Mouse (Mus musculus) kidney, embryonic 14.5 days (tissue): ENCODE data around the gene Lrrc4. TPM values are rescaled to one million over a fixed set of nuclear protein-coding genes. Genes with fewer than 3 reads are reported as not detected.
A peak's percentile ranks its signal among the peaks of the same experiment; 100 is the strongest.

Experiments
- ATAC-seq: fragments of 200-750 bp; cut with Nextera tagmentation; 2 replicates; pipeline ENCODE4 v1.8.0; 2017; ENCODE audit warnings: moderate number of reproducible peaks, mild to moderate bottlenecking, moderate TSS enrichment, moderate library complexity; ENCODE audit not compliant: low FRiP score, low TSS enrichment
- H3K27ac ChIP-seq: fragments of 300-500 bp; sonication (generic); 2 replicates; pipeline ENCODE4 v1.5.1; 2014; ENCODE audit warnings: low read depth, mild to moderate bottlenecking, low read length, moderate library complexity, mixed read lengths
- H3K27me3 ChIP-seq: fragments of 300-500 bp; sonication (generic); 2 replicates; pipeline ENCODE4 v1.6.1; 2014; ENCODE audit warnings: mild to moderate bottlenecking, low read length; ENCODE audit not compliant: control insufficient read depth, insufficient read depth
- H3K36me3 ChIP-seq: fragments of 300-500 bp; sonication (generic); 2 replicates; pipeline ENCODE4 v1.6.1; 2014; ENCODE audit warnings: low read length, mixed read lengths; ENCODE audit not compliant: control insufficient read depth, insufficient read depth
- H3K4me1 ChIP-seq: fragments of 300-500 bp; sonication (generic); 2 replicates; pipeline ENCODE4 v1.6.1; 2014; ENCODE audit warnings: low read length, mixed read lengths; ENCODE audit not compliant: control insufficient read depth, insufficient read depth
- H3K4me2 ChIP-seq: fragments of 300-500 bp; sonication (generic); replicated peaks from 2 replicates; pipeline ENCODE4 v1.6.1; 2014; ENCODE audit warnings: low read depth, mild to moderate bottlenecking, low read length
- H3K4me3 ChIP-seq: fragments of 300-500 bp; sonication (generic); 2 replicates; pipeline ENCODE4 v1.5.1; 2014; ENCODE audit warnings: mild to moderate bottlenecking, low read length
- H3K9ac ChIP-seq: fragments of 300-500 bp; sonication (generic); 2 replicates; pipeline ENCODE4 v1.6.1; 2014; ENCODE audit warnings: low read depth, mild to moderate bottlenecking, low read length, moderate library complexity
- H3K9me3 ChIP-seq: fragments of 300-500 bp; sonication (generic); 2 replicates; pipeline ENCODE4 v1.6.1; 2016; ENCODE audit warnings: low read length; ENCODE audit not compliant: control insufficient read depth
- WGBS: fragments of 180-500 bp; shearing (Covaris S2); extraction: QIAGEN DNeasy Blood & Tissue Kit; methylation state at CpG from one replicate; pipeline ENCODE4 v1.1.7; 2014; 5-methylcytosine and 5-hydroxymethylcytosine counted together
- polyA plus RNA-seq: library from polyadenylated mRNA; unstranded; fragments of >200 nt; fragmentation: Nextera tagmentation; extraction: Ambion mirVana; gene quantifications from 2 replicates; pipeline ENCODE4 v1.2.1, GENCODE M21; 2014

Lrrc4 gene
- polyA plus RNA-seq, 1 experiment from 2014 or later = 2.8 TPM

GRCm38 (mm10) chr6:28628408-28628807, 203.1 kb downstream of the Lrrc4 start:
- no peak for ATAC-seq
- H3K27me3 ChIP-seq = no peaks in the 10 kb centered on the region
- H3K4me2 ChIP-seq = no peak overlapping the region

GRCm38 (mm10) chr6:28622963-28623362, 208.6 kb downstream of the Lrrc4 start:
- H3K4me1 ChIP-seq = peaks cover 20% of the 10 kb centered on the region
- H3K36me3 ChIP-seq = peaks cover 8% of the 10 kb centered on the region; the same call in 1 of the 2 replicates
- no peak overlapping the region for H3K4me2 ChIP-seq
- no peak overlapping the region for H3K4me3 ChIP-seq
- no peak for ATAC-seq
- WGBS = 77% methylated on average over 3 of the region's 3 CpGs
- no peak overlapping the region for H3K27ac ChIP-seq
- no peaks in the 10 kb centered on the region for H3K27me3 ChIP-seq
- H3K9ac ChIP-seq = no peak overlapping the region
- no peaks in the 10 kb centered on the region for H3K9me3 ChIP-seq

More at GRCm38 (mm10) chr6:28628408-28628807, 203.1 kb downstream of the Lrrc4 start:
- Histone ChIP-seq H3K4me3 (no peak overlapping the region), H3K9ac (no peak overlapping the region), H3K4me1 (no peaks in the 10 kb centered on the region), H3K27ac (no peak overlapping the region), H3K36me3 (peaks cover 8% of the 10 kb centered on the region; the same call in 1 of the 2 replicates), H3K9me3 (no peaks in the 10 kb centered on the region)
- 78% methylated on average over 1 of the region's 1 CpGs for WGBS

GRCm38 (mm10) chr6:28622522-28622921, 209.0 kb downstream of the Lrrc4 start:
- H3K4me2 ChIP-seq = no peak overlapping the region
- WGBS = 63% methylated on average over 6 of the region's 6 CpGs
- ATAC-seq = no peak
- no peak overlapping the region for H3K9ac ChIP-seq
- H3K4me1 ChIP-seq = peaks cover 22% of the 10 kb centered on the region
- H3K27ac ChIP-seq = 0 out of 2 replicates have a peak overlapping the region, but pooled peaks have one; percentile 19
- H3K36me3 ChIP-seq = peaks cover 8% of the 10 kb centered on the region; the same call in 1 of the 2 replicates
- no peaks in the 10 kb centered on the region for H3K9me3 ChIP-seq
- no peaks in the 10 kb centered on the region for H3K27me3 ChIP-seq
- H3K4me3 ChIP-seq = no peak overlapping the region

GRCm38 (mm10) chr6:28621961-28622360, 209.6 kb downstream of the Lrrc4 start:
- H3K27me3 ChIP-seq = no peaks in the 10 kb centered on the region
- H3K4me3 ChIP-seq = no peak overlapping the region
- no peaks in the 10 kb centered on the region for H3K9me3 ChIP-seq
- no peak for ATAC-seq
- peaks cover 8% of the 10 kb centered on the region; the same call in 1 of the 2 replicates for H3K36me3 ChIP-seq
- WGBS = 74% methylated on average over 5 of the region's 5 CpGs
- no peak overlapping the region for H3K4me2 ChIP-seq
- H3K9ac ChIP-seq = no peak overlapping the region
- peaks cover 23% of the 10 kb centered on the region for H3K4me1 ChIP-seq
- 0 out of 2 replicates have a peak overlapping the region, but pooled peaks have one; percentile 19 for H3K27ac ChIP-seq

GRCm38 (mm10) chr6:28621431-28621830, 210.1 kb downstream of the Lrrc4 start:
- Histone ChIP-seq H3K9ac (no peak overlapping the region), H3K27ac (no peak overlapping the region), H3K36me3 (peaks cover 5% of the 10 kb centered on the region; the same call in 1 of the 2 replicates), H3K4me2 (no peak overlapping the region), H3K4me3 (no peak overlapping the region), H3K27me3 (no peaks in the 10 kb centered on the region), H3K4me1 (peaks cover 23% of the 10 kb centered on the region), H3K9me3 (no peaks in the 10 kb centered on the region)
- WGBS = 78% methylated on average over 4 of the region's 4 CpGs
- ATAC-seq = no peak

- Histone ChIP-seq H3K9me3 (no peaks in the 10 kb centered on the region), H3K27me3 (no peaks in the 10 kb centered on the region), H3K4me1 (peaks cover 28% of the 10 kb centered on the region), H3K4me3 (no peak overlapping the region), H3K27ac (no peak overlapping the region), H3K9ac (no peak overlapping the region), H3K36me3 (no peaks in the 10 kb centered on the region), H3K4me2 (no peak overlapping the region)
- 28% methylated on average over 7 of the region's 7 CpGs for WGBS
- ATAC-seq = peak; percentile 51; the same call in 1 of the 2 replicates
Observed at GRCm38 (mm10) chr6:28618751-28619153, 212.8 kb downstream of the Lrrc4 start.

GRCm38 (mm10) chr6:28618299-28618698, 213.2 kb downstream of the Lrrc4 start:
- H3K4me2 ChIP-seq = no peak overlapping the region
- no peak for ATAC-seq
- 70% methylated on average over 3 of the region's 3 CpGs for WGBS
- no peak overlapping the region for H3K27ac ChIP-seq
- no peak overlapping the region for H3K4me3 ChIP-seq
- no peaks in the 10 kb centered on the region for H3K27me3 ChIP-seq
- H3K9ac ChIP-seq = no peak overlapping the region
- peaks cover 28% of the 10 kb centered on the region for H3K4me1 ChIP-seq
- no peaks in the 10 kb centered on the region for H3K9me3 ChIP-seq
- no peaks in the 10 kb centered on the region for H3K36me3 ChIP-seq

GRCm38 (mm10) chr6:28615966-28616365, 215.6 kb downstream of the Lrrc4 start:
- H3K4me2 ChIP-seq = no peak overlapping the region
- no peak for ATAC-seq
- no peak overlapping the region for H3K27ac ChIP-seq
- no peak overlapping the region for H3K4me3 ChIP-seq
- H3K27me3 ChIP-seq = no peaks in the 10 kb centered on the region
- WGBS = 73% methylated on average over 3 of the region's 3 CpGs
- no peaks in the 10 kb centered on the region for H3K9me3 ChIP-seq
- peaks cover 25% of the 10 kb centered on the region for H3K4me1 ChIP-seq
- H3K36me3 ChIP-seq = no peaks in the 10 kb centered on the region
- no peak overlapping the region for H3K9ac ChIP-seq

- WGBS = 68% methylated on average over 3 of the region's 3 CpGs
- no peak overlapping the region for H3K27ac ChIP-seq
- no peak for ATAC-seq
Observed at GRCm38 (mm10) chr6:28615408-28615807, 216.1 kb downstream of the Lrrc4 start.

More at GRCm38 (mm10) chr6:28615408-28615807, 216.1 kb downstream of the Lrrc4 start:
- no peaks in the 10 kb centered on the region for H3K36me3 ChIP-seq
- H3K4me2 ChIP-seq = no peak overlapping the region
- no peak overlapping the region for H3K9ac ChIP-seq
- peaks cover 24% of the 10 kb centered on the region for H3K4me1 ChIP-seq
- no peak overlapping the region for H3K4me3 ChIP-seq
- H3K27me3 ChIP-seq = no peaks in the 10 kb centered on the region
- no peaks in the 10 kb centered on the region for H3K9me3 ChIP-seq
